Mouse (Mus musculus) neural tube, embryonic 12.5 days (tissue): ENCODE measurements around the gene Stau1. TPM values are rescaled to one million over a fixed set of nuclear protein-coding genes. Genes with fewer than 3 reads are reported as not detected.

ENCODE experiments used
- ATAC-seq: fragments of 200-750 bp; cut with Nextera tagmentation; 2 replicates; pipeline ENCODE4 v1.8.0; 2017; ENCODE audit warnings: low read depth, mild to moderate bottlenecking, moderate TSS enrichment, moderate library complexity; ENCODE audit not compliant: low FRiP score
- H3K27ac ChIP-seq: fragments of 300-500 bp; sonication (generic); 2 replicates; pipeline ENCODE4 v1.5.1; 2016
- H3K27me3 ChIP-seq: fragments of 300-500 bp; sonication (generic); replicated peaks from 2 replicates; pipeline ENCODE4 v1.6.1; 2016; ENCODE audit warnings: mild to moderate bottlenecking
- H3K36me3 ChIP-seq: fragments of 300-500 bp; sonication (generic); 2 replicates; pipeline ENCODE4 v1.6.1; 2016; ENCODE audit warnings: mild to moderate bottlenecking
- H3K4me1 ChIP-seq: fragments of 300-500 bp; sonication (generic); 2 replicates; pipeline ENCODE4 v1.6.1; 2016
- H3K4me2 ChIP-seq: fragments of 300-500 bp; sonication (generic); replicated peaks from 2 replicates; pipeline ENCODE4 v1.6.1; 2016; ENCODE audit warnings: mild to moderate bottlenecking
- H3K4me3 ChIP-seq: fragments of 300-500 bp; sonication (generic); 2 replicates; pipeline ENCODE4 v1.5.1; 2016
- H3K9ac ChIP-seq: fragments of 300-500 bp; sonication (generic); 2 replicates; pipeline ENCODE4 v1.6.1; 2016; ENCODE audit warnings: mild to moderate bottlenecking
- H3K9me3 ChIP-seq: fragments of 300-500 bp; sonication (generic); 2 replicates; pipeline ENCODE4 v1.6.1; 2016; ENCODE audit warnings: mild to moderate bottlenecking
- WGBS: fragments of 180-500 bp; shearing (Covaris S2); methylation state at CpG from one replicate; pipeline ENCODE4 v1.1.7; 2016; 5-methylcytosine and 5-hydroxymethylcytosine counted together
- polyA plus RNA-seq: library from polyadenylated mRNA; unstranded; fragments of >200 nt; fragmentation: Nextera tagmentation; extraction: Ambion mirVana; gene quantifications from 2 replicates; pipeline ENCODE4 v1.2.1, GENCODE M21; 2016

The Stau1 gene
- polyA plus RNA-seq, result 118 TPM in 2 replicates

GRCm38 (mm10) chr2:166995796-166996532 lies at the start of gene Stau1:
Gene Stau1, minus strand, starts transcription at chr2:166996299.
- peak within 1 kb of the TSS; percentile 79 for H3K4me2 ChIP-seq
- no peaks in the 10 kb centered on the region for H3K27me3 ChIP-seq
- peak within 1 kb of the TSS; percentile 99 for H3K4me3 ChIP-seq
- H3K9ac ChIP-seq, result peak within 1 kb of the TSS; percentile 99
- peak within 1 kb of the TSS; percentile 96 for H3K27ac ChIP-seq
- peak; percentile 99 for ATAC-seq
- H3K36me3 ChIP-seq, result no peaks in the 10 kb centered on the region
- H3K4me1 ChIP-seq, result peaks cover 30% of the 10 kb centered on the region
- under 1% methylated on average over 88 of the region's 88 CpGs for WGBS
- no peaks in the 10 kb centered on the region for H3K9me3 ChIP-seq

- no peaks in the 10 kb centered on the region for H3K4me1 ChIP-seq
- peaks cover 93% of the 10 kb centered on the region for H3K36me3 ChIP-seq
- no peaks in the 10 kb centered on the region for H3K9me3 ChIP-seq
- no peak overlapping the region for H3K27ac ChIP-seq
- no peaks in the 10 kb centered on the region for H3K27me3 ChIP-seq
- H3K4me2 ChIP-seq, result no peak overlapping the region
- H3K4me3 ChIP-seq, result no peak overlapping the region
- ATAC-seq, result no peak
- H3K9ac ChIP-seq, result no peak overlapping the region
- 93% methylated on average over 12 of the region's 12 CpGs for WGBS
Observed at GRCm38 (mm10) chr2:167043400-167044121, 47.5 kb upstream of the Stau1 start.

- 91% methylated on average over 8 of the region's 8 CpGs for WGBS
Observed at GRCm38 (mm10) chr2:167039386-167039785, 43.3 kb upstream of the Stau1 start.

GRCm38 (mm10) chr2:167038716-167039115 lies 42.6 kb upstream of the Stau1 start:
- H3K4me3 ChIP-seq, result no peak overlapping the region
- no peak overlapping the region for H3K4me2 ChIP-seq
- no peaks in the 10 kb centered on the region for H3K27me3 ChIP-seq
- WGBS, result 95% methylated on average over 7 of the region's 7 CpGs
- no peak for ATAC-seq
- H3K9me3 ChIP-seq, result no peaks in the 10 kb centered on the region
- H3K36me3 ChIP-seq, result peaks cover 98% of the 10 kb centered on the region
- H3K4me1 ChIP-seq, result no peaks in the 10 kb centered on the region
- H3K27ac ChIP-seq, result no peak overlapping the region
- H3K9ac ChIP-seq, result no peak overlapping the region

More at GRCm38 (mm10) chr2:167039386-167039785, 43.3 kb upstream of the Stau1 start:
- H3K4me2 ChIP-seq, result no peak overlapping the region
- H3K9ac ChIP-seq, result no peak overlapping the region
- H3K36me3 ChIP-seq, result peaks cover 98% of the 10 kb centered on the region
- H3K4me3 ChIP-seq, result no peak overlapping the region
- no peaks in the 10 kb centered on the region for H3K27me3 ChIP-seq
- H3K9me3 ChIP-seq, result no peaks in the 10 kb centered on the region
- no peak for ATAC-seq
- no peaks in the 10 kb centered on the region for H3K4me1 ChIP-seq
- H3K27ac ChIP-seq, result no peak overlapping the region

- Histone ChIP-seq H3K9ac (no peak overlapping the region), H3K4me1 (no peaks in the 10 kb centered on the region), H3K27me3 (no peaks in the 10 kb centered on the region), H3K4me2 (no peak overlapping the region), H3K4me3 (no peak overlapping the region), H3K9me3 (no peaks in the 10 kb centered on the region), H3K36me3 (peaks cover 99% of the 10 kb centered on the region), H3K27ac (no peak overlapping the region)
- 95% methylated on average over 6 of the region's 6 CpGs for WGBS
- ATAC-seq, result no peak
Observed at GRCm38 (mm10) chr2:167038297-167038696, 42.2 kb upstream of the Stau1 start.

- Histone ChIP-seq H3K9ac (no peak overlapping the region), H3K27ac (no peak overlapping the region), H3K4me3 (no peak overlapping the region), H3K4me2 (no peak overlapping the region), H3K27me3 (no peaks in the 10 kb centered on the region), H3K36me3 (peaks cover 97% of the 10 kb centered on the region), H3K9me3 (no peaks in the 10 kb centered on the region), H3K4me1 (no peaks in the 10 kb centered on the region)
- 94% methylated on average over 12 of the region's 12 CpGs for whole genome bisulfite sequencing
- ATAC-seq, result no peak
Observed at GRCm38 (mm10) chr2:167037710-167038109, 41.6 kb upstream of the Stau1 start.

- no peaks in the 10 kb centered on the region for H3K4me1 ChIP-seq
- H3K4me2 ChIP-seq, result no peak overlapping the region
- ATAC-seq, result no peak
- H3K4me3 ChIP-seq, result no peak overlapping the region
- no peaks in the 10 kb centered on the region for H3K27me3 ChIP-seq
- peaks cover 92% of the 10 kb centered on the region for H3K36me3 ChIP-seq
- WGBS, result 92% methylated on average over 4 of the region's 4 CpGs
- no peaks in the 10 kb centered on the region for H3K9me3 ChIP-seq
- no peak overlapping the region for H3K27ac ChIP-seq
- no peak overlapping the region for H3K9ac ChIP-seq
Observed at GRCm38 (mm10) chr2:167030507-167030906, 34.4 kb upstream of the Stau1 start.

- Histone ChIP-seq H3K36me3 (peaks cover 88% of the 10 kb centered on the region), H3K4me3 (no peak overlapping the region), H3K27ac (no peak overlapping the region), H3K4me1 (no peaks in the 10 kb centered on the region), H3K9ac (no peak overlapping the region), H3K4me2 (no peak overlapping the region), H3K27me3 (no peaks in the 10 kb centered on the region), H3K9me3 (no peaks in the 10 kb centered on the region)
- 96% methylated on average over 7 of the region's 7 CpGs for WGBS
- ATAC-seq, result no peak
Observed at GRCm38 (mm10) chr2:167028553-167028952, 32.5 kb upstream of the Stau1 start.

- H3K4me3 ChIP-seq, result no peak overlapping the region
- WGBS, result 96% methylated on average over 10 of the region's 10 CpGs
- H3K27ac ChIP-seq, result no peak overlapping the region
Observed at GRCm38 (mm10) chr2:167019396-167019795, 23.3 kb upstream of the Stau1 start.

GRCm38 (mm10) chr2:167015382-167015718 lies 19.3 kb upstream of the Stau1 start:
- Histone ChIP-seq H3K27ac (no peak overlapping the region), H3K4me3 (peak overlapping the region; percentile 80), H3K36me3 (peaks cover 24% of the 10 kb centered on the region), H3K27me3 (no peaks in the 10 kb centered on the region), H3K9me3 (no peaks in the 10 kb centered on the region), H3K9ac (peak overlapping the region; percentile 73), H3K4me2 (peak overlapping the region; percentile 99), H3K4me1 (peaks cover 20% of the 10 kb centered on the region)
- WGBS, result under 1% methylated on average over 21 of the region's 21 CpGs
- ATAC-seq, result peak; percentile 75; the same call in 1 of the 2 replicates

More at GRCm38 (mm10) chr2:167019396-167019795, 23.3 kb upstream of the Stau1 start:
- no peaks in the 10 kb centered on the region for H3K9me3 ChIP-seq
- peaks cover 56% of the 10 kb centered on the region for H3K36me3 ChIP-seq
- H3K27me3 ChIP-seq, result no peaks in the 10 kb centered on the region
- H3K9ac ChIP-seq, result no peak overlapping the region
- no peak for ATAC-seq
- H3K4me1 ChIP-seq, result peaks cover 20% of the 10 kb centered on the region
- H3K4me2 ChIP-seq, result no peak overlapping the region

- Histone ChIP-seq H3K27me3 (no peaks in the 10 kb centered on the region), H3K9me3 (no peaks in the 10 kb centered on the region), H3K4me3 (peak within 1 kb of the TSS; percentile 80), H3K4me2 (peak within 1 kb of the TSS; percentile 99), H3K27ac (peak within 1 kb of the TSS; percentile 20; the same call in 1 of the 2 replicates), H3K4me1 (peaks cover 20% of the 10 kb centered on the region), H3K9ac (peak within 1 kb of the TSS; percentile 73), H3K36me3 (peaks cover 19% of the 10 kb centered on the region)
- ATAC-seq, result peak; percentile 86
- WGBS, result 2% methylated on average over 37 of the region's 37 CpGs
Observed at GRCm38 (mm10) chr2:167014702-167015381, 18.7 kb upstream of the Stau1 start, which contains the start of gene Ddx27. Gene Ddx27, plus strand, starts transcription at chr2:167015193.

- no peak overlapping the region for H3K4me2 ChIP-seq
- H3K36me3 ChIP-seq, result no peaks in the 10 kb centered on the region
- no peak for ATAC-seq
- H3K27me3 ChIP-seq, result no peaks in the 10 kb centered on the region
- H3K27ac ChIP-seq, result no peak overlapping the region
- H3K4me3 ChIP-seq, result no peak overlapping the region
- H3K4me1 ChIP-seq, result peaks cover 4% of the 10 kb centered on the region
- no peak overlapping the region for H3K9ac ChIP-seq
- 93% methylated on average over 3 of the region's 3 CpGs for WGBS
- H3K9me3 ChIP-seq, result no peaks in the 10 kb centered on the region
Observed at GRCm38 (mm10) chr2:167010546-167010945, 14.4 kb upstream of the Stau1 start.
